Mouse (Mus musculus): ENCODE measurements at regions not wholly inside any gene's neighbourhood (a gene's known extent, or its start where the extent isn't known, plus 50 kb on each side); places are given as distances from the start of the nearest gene placed in this dataset.
A peak's percentile ranks its signal among the peaks of the same experiment; 100 is the strongest.

- no peaks in the 10 kb centered on the region for H3K36me3 ChIP-seq (replicated peaks; ENCODE audit: control insufficient read depth, insufficient read depth, low read depth, low read length)
- H3K9me3 ChIP-seq (replicated peaks; ENCODE audit: control insufficient read depth, low read length): no peaks in the 10 kb centered on the region
- ATAC-seq (replicated peaks; ENCODE audit: insufficient number of reproducible peaks, low FRiP score, low TSS enrichment, low read depth): no peak
- 73% methylated on average over 8 of the region's 8 CpGs for WGBS
- no peak overlapping the region for H3K4me3 ChIP-seq (ENCODE audit: low read depth, low read length)
- no peak for DNase-seq (ENCODE audit: low spot score)
- no peaks in the 10 kb centered on the region for H3K4me1 ChIP-seq (ENCODE audit: control insufficient read depth, insufficient read depth, low read length)
- no peak overlapping the region for H3K27ac ChIP-seq (replicated peaks; ENCODE audit: low read depth, low read length)
- no peaks in the 10 kb centered on the region for H3K27me3 ChIP-seq (ENCODE audit: control insufficient read depth, insufficient read depth, low read length)
- H3K9ac ChIP-seq (replicated peaks; ENCODE audit: low read length): no peak overlapping the region
- H3K4me2 ChIP-seq (ENCODE audit: low read depth, low read length): no peak overlapping the region
These were observed 88.2 kb downstream of the Fam43a start for GRCm38 (mm10) chr16:30687682-30688081.

GRCm38 (mm10) chr16:30690531-30690930, 91.0 kb downstream of the Fam43a start:
- Histone ChIP-seq H3K4me1 (ENCODE audit: control insufficient read depth, insufficient read depth, low read length) (no peaks in the 10 kb centered on the region; the same call in none of the 2 replicates), H3K36me3 (replicated peaks; ENCODE audit: control insufficient read depth, insufficient read depth, low read depth, low read length) (no peaks in the 10 kb centered on the region), H3K27me3 (ENCODE audit: control insufficient read depth, insufficient read depth, low read length) (no peaks in the 10 kb centered on the region), H3K4me2 (ENCODE audit: low read depth, low read length) (no peak overlapping the region), H3K9me3 (replicated peaks; ENCODE audit: control insufficient read depth, low read length) (no peaks in the 10 kb centered on the region), H3K4me3 (ENCODE audit: low read depth, low read length) (no peak overlapping the region), H3K27ac (replicated peaks; ENCODE audit: low read depth, low read length) (no peak overlapping the region), H3K9ac (replicated peaks; ENCODE audit: low read length) (no peak overlapping the region)
- DNase-seq (ENCODE audit: low spot score) (no peak), ATAC-seq (replicated peaks; ENCODE audit: insufficient number of reproducible peaks, low FRiP score, low TSS enrichment, low read depth) (no peak)
- 81% methylated on average over 4 of the region's 4 CpGs for WGBS

GRCm38 (mm10) chr16:30691964-30692363, 92.4 kb downstream of the Fam43a start:
- Histone ChIP-seq H3K9ac (replicated peaks; ENCODE audit: low read length) (no peak overlapping the region), H3K4me3 (ENCODE audit: low read depth, low read length) (no peak overlapping the region), H3K4me1 (ENCODE audit: control insufficient read depth, insufficient read depth, low read length) (no peaks in the 10 kb centered on the region; the same call in none of the 2 replicates), H3K9me3 (replicated peaks; ENCODE audit: control insufficient read depth, low read length) (no peaks in the 10 kb centered on the region), H3K27me3 (ENCODE audit: control insufficient read depth, insufficient read depth, low read length) (no peaks in the 10 kb centered on the region), H3K4me2 (ENCODE audit: low read depth, low read length) (no peak overlapping the region), H3K36me3 (replicated peaks; ENCODE audit: control insufficient read depth, insufficient read depth, low read depth, low read length) (no peaks in the 10 kb centered on the region), H3K27ac (replicated peaks; ENCODE audit: low read depth, low read length) (no peak overlapping the region)
- ATAC-seq (replicated peaks; ENCODE audit: insufficient number of reproducible peaks, low FRiP score, low TSS enrichment, low read depth): no peak
- DNase-seq (ENCODE audit: low spot score): no peak
- 89% methylated on average over 15 of the region's 15 CpGs for WGBS

GRCm38 (mm10) chr16:30692541-30693141, 93.1 kb downstream of the Fam43a start:
- no peaks in the 10 kb centered on the region for H3K9me3 ChIP-seq (replicated peaks; ENCODE audit: control insufficient read depth, low read length)
- DNase-seq (ENCODE audit: low spot score) (peak; percentile 13), ATAC-seq (replicated peaks; ENCODE audit: insufficient number of reproducible peaks, low FRiP score, low TSS enrichment, low read depth) (no peak)
- H3K36me3 ChIP-seq (replicated peaks; ENCODE audit: control insufficient read depth, insufficient read depth, low read depth, low read length): no peaks in the 10 kb centered on the region
- no peaks in the 10 kb centered on the region for H3K27me3 ChIP-seq (ENCODE audit: control insufficient read depth, insufficient read depth, low read length)
- H3K4me3 ChIP-seq (ENCODE audit: low read depth, low read length): no peak overlapping the region
- WGBS: 43% methylated on average over 5 of the region's 5 CpGs
- H3K4me2 ChIP-seq (ENCODE audit: low read depth, low read length): no peak overlapping the region
- no peak overlapping the region for H3K27ac ChIP-seq (replicated peaks; ENCODE audit: low read depth, low read length)
- no peak overlapping the region for H3K9ac ChIP-seq (replicated peaks; ENCODE audit: low read length)
- no peaks in the 10 kb centered on the region; the same call in none of the 2 replicates for H3K4me1 ChIP-seq (ENCODE audit: control insufficient read depth, insufficient read depth, low read length)

GRCm38 (mm10) chr16:30693206-30693605, 93.7 kb downstream of the Fam43a start:
- ATAC-seq (replicated peaks; ENCODE audit: insufficient number of reproducible peaks, low FRiP score, low TSS enrichment, low read depth): no peak

GRCm38 (mm10) chr16:30693839-30694527, 94.5 kb downstream of the Fam43a start:
- Histone ChIP-seq H3K27ac (replicated peaks; ENCODE audit: low read depth, low read length) (no peak overlapping the region), H3K36me3 (replicated peaks; ENCODE audit: control insufficient read depth, insufficient read depth, low read depth, low read length) (no peaks in the 10 kb centered on the region), H3K9me3 (replicated peaks; ENCODE audit: control insufficient read depth, low read length) (no peaks in the 10 kb centered on the region), H3K9ac (replicated peaks; ENCODE audit: low read length) (no peak overlapping the region), H3K4me2 (ENCODE audit: low read depth, low read length) (no peak overlapping the region), H3K27me3 (ENCODE audit: control insufficient read depth, insufficient read depth, low read length) (no peaks in the 10 kb centered on the region), H3K4me1 (ENCODE audit: control insufficient read depth, insufficient read depth, low read length) (no peaks in the 10 kb centered on the region; the same call in none of the 2 replicates), H3K4me3 (ENCODE audit: low read depth, low read length) (no peak overlapping the region)
- WGBS: 85% methylated on average over 1 of the region's 1 CpGs
- DNase-seq (ENCODE audit: low spot score): no peak
- ATAC-seq (replicated peaks; ENCODE audit: insufficient number of reproducible peaks, low FRiP score, low TSS enrichment, low read depth): no peak

More at GRCm38 (mm10) chr16:30693206-30693605, 93.7 kb downstream of the Fam43a start:
- DNase-seq (ENCODE audit: low spot score): peak; percentile 51
- Histone ChIP-seq H3K27ac (replicated peaks; ENCODE audit: low read depth, low read length) (no peak overlapping the region), H3K4me3 (ENCODE audit: low read depth, low read length) (no peak overlapping the region), H3K9me3 (replicated peaks; ENCODE audit: control insufficient read depth, low read length) (no peaks in the 10 kb centered on the region), H3K36me3 (replicated peaks; ENCODE audit: control insufficient read depth, insufficient read depth, low read depth, low read length) (no peaks in the 10 kb centered on the region), H3K9ac (replicated peaks; ENCODE audit: low read length) (no peak overlapping the region), H3K27me3 (ENCODE audit: control insufficient read depth, insufficient read depth, low read length) (no peaks in the 10 kb centered on the region), H3K4me1 (ENCODE audit: control insufficient read depth, insufficient read depth, low read length) (no peaks in the 10 kb centered on the region; the same call in none of the 2 replicates), H3K4me2 (ENCODE audit: low read depth, low read length) (no peak overlapping the region)
- WGBS: 71% methylated on average over 3 of the region's 3 CpGs

- H3K4me1 ChIP-seq (ENCODE audit: control insufficient read depth, insufficient read depth, low read length): no peaks in the 10 kb centered on the region; the same call in none of the 2 replicates
- H3K4me2 ChIP-seq (ENCODE audit: low read depth, low read length): no peak overlapping the region
- H3K9ac ChIP-seq (replicated peaks; ENCODE audit: low read length): no peak overlapping the region
- H3K27ac ChIP-seq (replicated peaks; ENCODE audit: low read depth, low read length): no peak overlapping the region
- no peaks in the 10 kb centered on the region for H3K27me3 ChIP-seq (ENCODE audit: control insufficient read depth, insufficient read depth, low read length)
- H3K4me3 ChIP-seq (ENCODE audit: low read depth, low read length): no peak overlapping the region
- no peaks in the 10 kb centered on the region for H3K36me3 ChIP-seq (replicated peaks; ENCODE audit: control insufficient read depth, insufficient read depth, low read depth, low read length)
- no peaks in the 10 kb centered on the region for H3K9me3 ChIP-seq (replicated peaks; ENCODE audit: control insufficient read depth, low read length)
- ATAC-seq (replicated peaks; ENCODE audit: insufficient number of reproducible peaks, low FRiP score, low TSS enrichment, low read depth): no peak
- DNase-seq (ENCODE audit: low spot score): no peak
- 81% methylated on average over 8 of the region's 8 CpGs for WGBS
These were observed 96.2 kb downstream of the Fam43a start for GRCm38 (mm10) chr16:30695691-30696090.

GRCm38 (mm10) chr16:30697209-30697608, 97.7 kb downstream of the Fam43a start:
- Histone ChIP-seq H3K27ac (replicated peaks; ENCODE audit: low read depth, low read length) (no peak overlapping the region), H3K9me3 (replicated peaks; ENCODE audit: control insufficient read depth, low read length) (no peaks in the 10 kb centered on the region), H3K4me3 (ENCODE audit: low read depth, low read length) (no peak overlapping the region), H3K4me2 (ENCODE audit: low read depth, low read length) (no peak overlapping the region), H3K36me3 (replicated peaks; ENCODE audit: control insufficient read depth, insufficient read depth, low read depth, low read length) (no peaks in the 10 kb centered on the region), H3K4me1 (ENCODE audit: control insufficient read depth, insufficient read depth, low read length) (no peaks in the 10 kb centered on the region; the same call in none of the 2 replicates), H3K9ac (replicated peaks; ENCODE audit: low read length) (no peak overlapping the region), H3K27me3 (ENCODE audit: control insufficient read depth, insufficient read depth, low read length) (no peaks in the 10 kb centered on the region)
- WGBS: 85% methylated on average over 4 of the region's 4 CpGs
- DNase-seq (ENCODE audit: low spot score) (no peak), ATAC-seq (replicated peaks; ENCODE audit: insufficient number of reproducible peaks, low FRiP score, low TSS enrichment, low read depth) (no peak)
